Mouse (Mus musculus) thymus, adult 2 months (tissue): ENCODE results near the gene Dnajc5. TPM values are rescaled to one million over a fixed set of nuclear protein-coding genes. Genes with fewer than 3 reads are reported as not detected.

ENCODE experiments used
- DNase-seq: peaks from one replicate; pipeline ENCODE4 v3.0.0; 2021
- H3K27ac ChIP-seq: fragments of 200-500 bp; 2 replicates; pipeline ENCODE4 v1.5.1; 2012; ENCODE audit warnings: low read length, control low read depth; ENCODE audit not compliant: control insufficient read depth, insufficient read depth
- H3K27me3 ChIP-seq: fragments of 200-500 bp; 2 replicates; pipeline ENCODE4 v1.6.1; 2012; ENCODE audit warnings: mild to moderate bottlenecking, low read length, moderate library complexity, mixed read lengths; ENCODE audit not compliant: control insufficient read depth, insufficient read depth
- H3K36me3 ChIP-seq: fragments of 200-500 bp; 2 replicates; pipeline ENCODE4 v1.6.1; 2012; ENCODE audit warnings: mild to moderate bottlenecking, low read length, moderate library complexity; ENCODE audit not compliant: control insufficient read depth, insufficient read depth
- H3K4me1 ChIP-seq: fragments of 200-500 bp; replicated peaks from 2 replicates; pipeline ENCODE4 v1.6.1; 2012; ENCODE audit warnings: low read length; ENCODE audit not compliant: control insufficient read depth, insufficient read depth
- H3K4me3 ChIP-seq: fragments of 200-500 bp; 2 replicates; pipeline ENCODE4 v1.5.1; 2012; ENCODE audit warnings: mild to moderate bottlenecking, low read length, control low read depth, moderate library complexity; ENCODE audit not compliant: control insufficient read depth, insufficient read depth
- CTCF ChIP-seq: fragments of 200-500 bp; IDR thresholded peaks from 2 replicates; pipeline ENCODE4 v1.5.1; 2012; ENCODE audit warnings: mild to moderate bottlenecking, control low read depth, low read length, moderate library complexity, borderline replicate concordance; ENCODE audit not compliant: control insufficient read depth, poor library complexity, insufficient read depth; ENCODE audit errors: extremely low read depth
- POLR2A ChIP-seq: fragments of 200-500 bp; IDR thresholded peaks from 2 replicates; pipeline ENCODE4 v1.6.1; 2012; ENCODE audit warnings: mild to moderate bottlenecking, low read length, control low read depth, moderate library complexity; ENCODE audit not compliant: control insufficient read depth, poor library complexity, insufficient read depth; ENCODE audit errors: extremely low read depth
- WGBS: fragments of 180-500 bp; shearing (Covaris S2); methylation state at CpG from one replicate; pipeline ENCODE4 v1.1.7; 2018; 5-methylcytosine and 5-hydroxymethylcytosine counted together
- polyA plus RNA-seq: library from polyadenylated mRNA; depleted of rRNA; stranded (reverse); fragments of >200 nt; gene quantifications from 2 replicates; pipeline ENCODE4 v1.2.3, GENCODE M21; 2012; rRNA removed

Dnajc5 gene
- polyA plus RNA-seq, 1 experiment, result 140 TPM

- DNase-seq, result peak; percentile 67
- Histone ChIP-seq H3K4me3 (peak within 1 kb of the TSS; percentile 73), H3K27me3 (no peaks in the 10 kb centered on the region), H3K4me1 (peaks cover 12% of the 10 kb centered on the region), H3K27ac (peak within 1 kb of the TSS; percentile 32; the same call in 1 of the 2 replicates), H3K36me3 (no peaks in the 10 kb centered on the region)
- under 1% methylated on average over 71 of the region's 71 CpGs for WGBS
- TF ChIP-seq CTCF (peak; percentile 46; the same call in 1 of the 2 replicates), POLR2A (0 out of 2 replicates have a peak, but pooled peaks have one; percentile 27)
Measured at GRCm38 (mm10) chr2:181598454-181599351, 78.4 kb downstream of the Dnajc5 start, which contains the start of gene Samd10. Gene Samd10, minus strand, starts transcription at chr2:181599212.

DNA sequence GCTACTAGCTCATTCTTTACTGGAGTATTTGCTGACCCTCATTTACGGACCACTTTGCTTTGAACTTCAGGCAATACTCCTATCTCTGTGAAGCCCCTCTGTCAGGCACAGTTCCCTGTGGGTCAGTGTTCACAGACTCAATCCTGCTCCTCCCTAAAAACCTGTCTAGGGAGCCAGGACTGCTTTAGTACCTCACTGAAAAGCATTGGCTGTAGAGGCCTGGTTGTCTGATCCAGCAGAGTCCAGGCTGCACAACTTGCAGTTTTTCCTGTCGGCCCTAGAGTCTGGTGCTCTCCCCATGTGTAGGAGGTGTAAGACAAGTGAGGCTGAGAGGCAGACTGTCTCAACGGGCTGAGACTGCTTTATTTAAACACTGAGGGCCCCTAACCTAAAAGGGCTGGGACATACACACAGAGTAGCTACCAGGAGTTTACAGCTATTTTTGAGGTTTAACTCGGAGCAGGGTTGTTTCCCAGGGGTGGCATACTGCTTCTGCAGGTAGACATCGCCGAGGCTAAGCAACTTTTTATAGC, 80.0 kb downstream of the Dnajc5 start:
- no peak for DNase-seq
- 77% methylated on average over 6 of the region's 6 CpGs for WGBS
- Histone ChIP-seq H3K36me3 (no peaks in the 10 kb centered on the region), H3K4me1 (peaks cover 12% of the 10 kb centered on the region), H3K4me3 (no peak overlapping the region), H3K27ac (no peak overlapping the region), H3K27me3 (no peaks in the 10 kb centered on the region)
- no peak for TF ChIP-seq CTCF
- no peak for TF ChIP-seq POLR2A

DNA sequence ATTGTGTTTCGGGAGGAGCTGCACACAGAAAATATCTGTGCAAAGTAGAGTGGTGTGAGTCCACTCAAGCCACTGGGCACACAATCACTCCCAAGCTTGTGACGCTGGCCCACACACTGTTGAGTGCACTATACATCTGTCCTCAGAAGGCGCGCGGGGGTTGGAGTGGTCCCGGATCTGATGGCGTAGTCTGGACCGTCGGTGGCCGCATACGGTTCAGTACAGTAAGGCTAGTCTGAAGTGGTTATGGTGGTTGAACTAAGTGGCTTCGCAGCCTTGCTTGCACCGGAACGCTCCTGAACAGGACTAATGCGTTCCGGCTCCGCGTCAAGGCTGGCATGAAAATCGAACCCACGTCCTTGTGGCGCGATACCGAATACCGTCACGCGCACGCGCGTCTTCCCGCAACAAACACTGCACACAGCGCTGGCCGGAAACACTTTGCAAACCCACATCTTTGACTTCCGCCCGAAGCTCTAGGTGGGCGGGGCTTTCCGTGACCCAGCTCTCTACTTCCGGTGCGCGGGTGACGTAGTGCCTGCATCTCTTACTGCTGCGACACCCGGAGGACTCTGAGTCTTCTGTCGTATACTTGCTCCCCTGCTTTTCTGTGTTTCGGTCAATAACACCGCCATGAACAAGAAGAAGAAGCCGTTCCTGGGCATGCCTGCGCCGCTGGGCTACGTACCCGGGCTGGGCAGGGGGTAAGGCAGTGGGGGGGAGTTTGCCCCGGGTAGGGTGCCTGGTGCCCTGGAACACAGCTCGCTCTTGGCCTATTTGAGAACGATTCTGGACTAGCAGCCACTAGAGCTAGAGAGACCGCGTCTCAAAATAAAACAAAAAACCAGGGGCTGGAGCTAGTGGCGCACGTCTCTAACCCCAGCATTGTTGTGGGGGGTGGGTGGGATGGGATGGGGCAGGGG, 80.8 kb downstream of the Dnajc5 start:
- Histone ChIP-seq H3K27ac (peak overlapping the region; percentile 66), H3K4me1 (peaks cover 12% of the 10 kb centered on the region), H3K27me3 (no peaks in the 10 kb centered on the region), H3K36me3 (no peaks in the 10 kb centered on the region), H3K4me3 (peak overlapping the region; percentile 88)
- WGBS, result 1% methylated on average over 57 of the region's 57 CpGs
- TF ChIP-seq POLR2A (peak; percentile 64), CTCF (no peak)
- DNase-seq, result peak; percentile 96

DNA sequence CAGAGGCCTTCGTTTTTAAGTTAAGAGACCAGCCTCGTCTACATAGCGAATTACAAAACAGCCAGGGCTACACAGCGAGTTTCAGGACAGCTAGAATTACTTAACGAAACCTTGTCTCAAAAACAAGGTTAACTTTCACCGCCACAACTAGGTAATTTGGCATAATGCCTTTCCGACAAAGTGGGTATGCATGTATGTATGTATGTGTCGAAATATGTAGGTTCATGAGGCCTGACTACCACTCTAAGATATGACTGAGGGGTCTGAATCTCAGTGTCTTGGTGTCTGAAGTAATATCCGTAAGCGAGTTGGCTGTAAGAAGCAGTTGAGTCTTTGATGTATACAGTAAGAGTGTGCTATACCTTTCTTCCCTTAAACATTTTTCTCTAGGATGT, 81.5 kb downstream of the Dnajc5 start:
- DNase-seq, result no peak
- 29% methylated on average over 10 of the region's 10 CpGs for WGBS
- H3K36me3 ChIP-seq, result no peaks in the 10 kb centered on the region
- H3K4me3 ChIP-seq, result peak overlapping the region; percentile 88
- peaks cover 12% of the 10 kb centered on the region for H3K4me1 ChIP-seq
- TF ChIP-seq CTCF (no peak), POLR2A (no peak)
- H3K27ac ChIP-seq, result no peak overlapping the region
- H3K27me3 ChIP-seq, result no peaks in the 10 kb centered on the region

GRCm38 (mm10) chr2:181602367-181602766, 82.1 kb downstream of the Dnajc5 start:
- no peak for DNase-seq
- Histone ChIP-seq H3K36me3 (no peaks in the 10 kb centered on the region), H3K4me3 (no peak overlapping the region), H3K27ac (no peak overlapping the region), H3K4me1 (peaks cover 12% of the 10 kb centered on the region), H3K27me3 (no peaks in the 10 kb centered on the region)
- TF ChIP-seq POLR2A, result no peak
- no peak for TF ChIP-seq CTCF
- WGBS, result 86% methylated on average over 4 of the region's 4 CpGs

Other genes with a start within 250 kb of the Dnajc5 start
- gene Gmeb2, start 232.4 kb upstream of the Dnajc5 start, polyA plus RNA-seq, result 60.8 and 62.4 TPM in 2 replicates
- 0.15 TPM in 1 of 2 replicates, not detected in the other for gene Stmn3, start 206.0 kb upstream of the Dnajc5 start, polyA plus RNA-seq
- gene Rtel1, start 200.7 kb upstream of the Dnajc5 start, polyA plus RNA-seq, result 110 and 119 TPM in 2 replicates
- 87.6 and 91.9 TPM in 2 replicates for gene Zgpat, start 155.6 kb upstream of the Dnajc5 start, polyA plus RNA-seq
- gene Arfrp1, start 155.1 kb upstream of the Dnajc5 start, polyA plus RNA-seq, result 60.9 and 69.6 TPM in 2 replicates
- gene Lime1, start 140.4 kb upstream of the Dnajc5 start, polyA plus RNA-seq, result 263 and 268 TPM in 2 replicates
- gene Zbtb46, start 61.1 kb upstream of the Dnajc5 start, polyA plus RNA-seq, result 4.8 and 5.3 TPM in 2 replicates
- 0.13 and 0.16 TPM in 2 replicates for gene Abhd16b, start 27.3 kb upstream of the Dnajc5 start, polyA plus RNA-seq
- 54.2 and 54.7 TPM in 2 replicates for gene Tpd52l2, start 23.3 kb upstream of the Dnajc5 start, polyA plus RNA-seq
- 266 and 327 TPM in 2 replicates for gene Uckl1, start 64.4 kb downstream of the Dnajc5 start, polyA plus RNA-seq
- 22.2 and 22.5 TPM in 2 replicates for gene Prpf6, start 71.4 kb downstream of the Dnajc5 start, polyA plus RNA-seq
- gene Zfp512b, start 72.3 kb downstream of the Dnajc5 start, polyA plus RNA-seq, result 87.6 and 89.1 TPM in 2 replicates
- 26.5 and 29.0 TPM in 2 replicates for gene Samd10, start 78.7 kb downstream of the Dnajc5 start, polyA plus RNA-seq
- 0.57 and 1.0 TPM in 2 replicates for gene Gm29797, start 136.5 kb downstream of the Dnajc5 start, polyA plus RNA-seq
- gene Sox18, start 151.2 kb downstream of the Dnajc5 start, polyA plus RNA-seq, result 21.7 and 21.8 TPM in 2 replicates
- gene Tcea2, start 159.8 kb downstream of the Dnajc5 start, polyA plus RNA-seq, result 9.0 and 13.8 TPM in 2 replicates
- 255 and 260 TPM in 2 replicates for gene Rgs19, start 173.5 kb downstream of the Dnajc5 start, polyA plus RNA-seq
- not detected in 2 replicates for gene Lkaaear1, start 178.0 kb downstream of the Dnajc5 start, polyA plus RNA-seq
- 0.24 and 0.38 TPM in 2 replicates for gene Oprl1, start 194.5 kb downstream of the Dnajc5 start, polyA plus RNA-seq
- gene Myt1, start 242.8 kb downstream of the Dnajc5 start, polyA plus RNA-seq, result 0.03 and 0.04 TPM in 2 replicates